Mouse (Mus musculus): ENCODE results near the gene Tph2. TPM values are rescaled to one million over a fixed set of nuclear protein-coding genes. Genes with fewer than 3 reads are reported as not detected.

The Tph2 gene
- total RNA-seq (2021) (not detected), polyA plus RNA-seq (2012; rRNA removed) (not detected in 2 replicates)
- long read RNA-seq = 0 reads

DNA sequence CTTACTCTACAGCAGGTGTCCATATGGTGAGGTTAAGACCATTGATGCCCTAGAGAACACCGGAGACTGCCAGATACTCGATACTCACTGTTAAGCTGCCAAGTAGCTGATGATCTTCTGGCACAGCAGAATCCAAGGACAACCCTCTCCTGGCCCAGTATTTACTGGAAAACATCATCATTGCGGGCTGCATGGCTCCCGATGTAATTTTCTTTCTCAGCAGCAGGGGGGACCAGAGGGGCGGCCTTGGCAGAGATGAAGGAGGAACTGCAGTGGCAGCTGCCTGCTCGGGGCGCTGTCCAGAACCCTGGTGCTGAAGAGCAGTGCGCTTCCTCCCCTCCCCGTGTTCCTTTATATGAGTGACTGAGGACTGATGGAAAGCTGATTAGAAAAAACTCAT is at the start of gene Tph2:
Gene Tph2, minus strand, starts transcription at position 326 of the 400 bp plus-strand sequence.
- WGBS = 11% methylated on average over 9 of the region's 9 CpGs
- no peak within 1 kb of the TSS for H3K4me3 ChIP-seq
- no peaks in the 10 kb centered on the region for H3K4me1 ChIP-seq (ENCODE audit: control insufficient read depth, insufficient read depth, low read length)
- DNase-seq = peak; percentile 28 to 62
- intact Hi-C loops (cut with DNase I) = no loop called here
- no peak within 1 kb of the TSS for H3K9ac ChIP-seq (ENCODE audit: low read depth, low read length)
- TF ChIP-seq CTCF (IDR thresholded peaks at IDR 0.05) (peak; percentile 64), POLR2A (IDR thresholded peaks at IDR 0.05; ENCODE audit: insufficient read depth, low read depth, low read length) (no peak), EP300 (IDR thresholded peaks at IDR 0.05; ENCODE audit: insufficient read depth, low read depth, low read length) (no peak)
- no peaks in the 10 kb centered on the region for H3K79me2 ChIP-seq (replicated peaks; ENCODE audit: control insufficient read depth, insufficient read depth, low read length)
- no peak within 1 kb of the TSS for H3K27ac ChIP-seq
- no peaks in the 10 kb centered on the region for H3K36me3 ChIP-seq (ENCODE audit: control insufficient read depth, insufficient read depth, low read length)
- H3K27me3 ChIP-seq (ENCODE audit: control insufficient read depth, insufficient read depth, low read length) = no peaks in the 10 kb centered on the region

DNA sequence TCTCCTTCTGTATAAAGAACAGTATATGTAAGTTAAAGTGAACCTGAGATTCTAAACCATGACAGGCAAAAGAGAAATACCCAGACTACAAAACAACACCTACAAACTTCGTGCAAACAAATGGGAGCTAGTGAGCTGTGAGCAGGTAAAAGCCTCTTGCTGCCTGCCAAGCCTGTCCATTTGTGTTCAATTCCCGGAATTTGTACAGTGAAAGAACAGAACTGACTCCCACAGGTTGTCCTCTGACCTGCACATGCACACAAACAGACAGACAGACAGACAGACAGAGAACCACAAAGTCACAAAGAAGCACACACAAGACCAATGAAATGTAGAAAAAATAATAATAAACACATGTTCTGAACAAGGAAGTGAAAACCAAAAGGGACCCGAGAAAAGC is 49.0 kb upstream of the Tph2 start:
- H3K4me3 ChIP-seq = no peak overlapping the region
- WGBS = 83% methylated on average over 3 of the region's 3 CpGs
- TF ChIP-seq POLR2A (IDR thresholded peaks at IDR 0.05; ENCODE audit: insufficient read depth, low read depth, low read length) = no peak
- no peak overlapping the region for H3K27ac ChIP-seq
- H3K9ac ChIP-seq (ENCODE audit: low read depth, low read length) = no peak overlapping the region
- intact Hi-C loops (cut with DNase I) = no loop called here
- no peak for DNase-seq
- no peaks in the 10 kb centered on the region for H3K27me3 ChIP-seq (ENCODE audit: control insufficient read depth, insufficient read depth, low read length)
- no peaks in the 10 kb centered on the region; the same call in 1 of the 2 replicates for H3K36me3 ChIP-seq (ENCODE audit: control insufficient read depth, insufficient read depth, low read length)
- peaks cover 7% of the 10 kb centered on the region for H3K79me2 ChIP-seq (replicated peaks; ENCODE audit: control insufficient read depth, insufficient read depth, low read length)
- no peaks in the 10 kb centered on the region for H3K4me1 ChIP-seq (ENCODE audit: control insufficient read depth, insufficient read depth, low read length)

DNA sequence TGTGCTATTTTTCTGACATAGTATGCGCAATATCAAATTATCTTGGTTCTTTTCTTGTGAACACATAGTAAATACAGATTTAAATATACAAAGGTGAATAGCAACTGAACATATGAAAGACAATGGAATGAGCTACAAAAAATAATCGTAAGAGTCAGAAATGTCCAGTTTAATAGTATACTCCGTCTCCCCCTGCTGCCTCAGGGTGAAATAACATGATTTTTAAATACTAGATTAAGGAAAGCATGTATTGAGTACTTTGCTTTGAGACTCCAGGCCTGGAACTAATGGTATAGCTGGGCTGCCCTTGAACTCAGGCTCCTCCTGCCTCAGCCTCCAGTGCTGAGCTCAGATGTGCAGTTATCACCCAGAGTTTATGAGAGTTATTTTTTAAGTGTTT is 47.7 kb upstream of the Tph2 start:
- 82% methylated on average over 3 of the region's 3 CpGs for WGBS
- intact Hi-C loops (cut with DNase I) = no loop called here
- Histone ChIP-seq H3K79me2 (replicated peaks; ENCODE audit: control insufficient read depth, insufficient read depth, low read length) (peaks cover 5% of the 10 kb centered on the region), H3K27me3 (ENCODE audit: control insufficient read depth, insufficient read depth, low read length) (no peaks in the 10 kb centered on the region), H3K4me1 (ENCODE audit: control insufficient read depth, insufficient read depth, low read length) (no peaks in the 10 kb centered on the region), H3K9ac (ENCODE audit: low read depth, low read length) (no peak overlapping the region), H3K27ac (no peak overlapping the region), H3K4me3 (no peak overlapping the region), H3K36me3 (ENCODE audit: control insufficient read depth, insufficient read depth, low read length) (no peaks in the 10 kb centered on the region)
- 0 out of 2 replicates have a peak, but pooled peaks have one; percentile 7 for TF ChIP-seq CTCF (IDR thresholded peaks at IDR 0.05)
- TF ChIP-seq EP300 (IDR thresholded peaks at IDR 0.05; ENCODE audit: insufficient read depth, low read depth, low read length) = no peak
- no peak for TF ChIP-seq POLR2A (IDR thresholded peaks at IDR 0.05; ENCODE audit: insufficient read depth, low read depth, low read length)
- no peak for DNase-seq

- no peak overlapping the region for H3K27ac ChIP-seq
- intact Hi-C loops (cut with DNase I) = no loop called here
- no peak overlapping the region for H3K4me3 ChIP-seq
- no peaks in the 10 kb centered on the region for H3K4me1 ChIP-seq (ENCODE audit: control insufficient read depth, insufficient read depth, low read length)
- no peak overlapping the region for H3K9ac ChIP-seq (ENCODE audit: low read depth, low read length)
- WGBS = 82% methylated on average over 9 of the region's 9 CpGs
- TF ChIP-seq CTCF (IDR thresholded peaks at IDR 0.05) (no peak), EP300 (IDR thresholded peaks at IDR 0.05; ENCODE audit: insufficient read depth, low read depth, low read length) (no peak), POLR2A (IDR thresholded peaks at IDR 0.05; ENCODE audit: insufficient read depth, low read depth, low read length) (no peak)
- H3K36me3 ChIP-seq (ENCODE audit: control insufficient read depth, insufficient read depth, low read length) = peaks cover 2% of the 10 kb centered on the region; the same call in 1 of the 2 replicates
- H3K79me2 ChIP-seq (replicated peaks; ENCODE audit: control insufficient read depth, insufficient read depth, low read length) = peaks cover 3% of the 10 kb centered on the region
- H3K27me3 ChIP-seq (ENCODE audit: control insufficient read depth, insufficient read depth, low read length) = no peaks in the 10 kb centered on the region
- no peak for DNase-seq
Measured at GRCm38 (mm10) chr10:115229023-115229422, 44.2 kb upstream of the Tph2 start.

GRCm38 (mm10) chr10:115226586-115226985 is 41.8 kb upstream of the Tph2 start:
- no peaks in the 10 kb centered on the region for H3K4me1 ChIP-seq (ENCODE audit: control insufficient read depth, insufficient read depth, low read length)
- H3K4me3 ChIP-seq = no peak overlapping the region
- H3K27me3 ChIP-seq (ENCODE audit: control insufficient read depth, insufficient read depth, low read length) = no peaks in the 10 kb centered on the region
- DNase-seq = no peak
- H3K79me2 ChIP-seq (replicated peaks; ENCODE audit: control insufficient read depth, insufficient read depth, low read length) = no peaks in the 10 kb centered on the region; the same call in 1 of the 2 replicates
- H3K27ac ChIP-seq = no peak overlapping the region
- peaks cover 7% of the 10 kb centered on the region; the same call in 1 of the 2 replicates for H3K36me3 ChIP-seq (ENCODE audit: control insufficient read depth, insufficient read depth, low read length)
- H3K9ac ChIP-seq (ENCODE audit: low read depth, low read length) = no peak overlapping the region
- intact Hi-C loops (cut with DNase I) = no loop called here
- no peak for TF ChIP-seq POLR2A (IDR thresholded peaks at IDR 0.05; ENCODE audit: insufficient read depth, low read depth, low read length)
- no peak for TF ChIP-seq CTCF (IDR thresholded peaks at IDR 0.05)
- TF ChIP-seq EP300 (IDR thresholded peaks at IDR 0.05; ENCODE audit: insufficient read depth, low read depth, low read length) = no peak
- WGBS = 85% methylated on average over 7 of the region's 7 CpGs

DNA sequence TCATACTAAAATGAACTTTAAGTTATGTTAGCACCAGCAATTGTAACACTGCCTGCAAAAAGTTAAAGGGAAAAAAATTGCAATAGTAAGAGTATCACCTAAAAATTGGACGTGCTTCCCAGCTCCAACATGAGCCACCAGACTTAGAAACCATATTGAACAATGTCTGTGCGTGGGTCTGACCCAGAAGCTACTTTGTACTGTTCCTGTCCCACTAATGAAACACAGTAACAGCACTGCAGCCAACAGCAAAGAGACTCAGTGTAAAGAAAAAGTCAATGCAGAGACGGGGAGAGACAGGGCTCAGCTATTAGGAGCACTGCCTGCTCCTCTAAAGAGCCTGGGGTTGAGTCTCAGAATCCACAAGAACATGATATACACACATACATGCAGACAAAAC is 39.0 kb upstream of the Tph2 start:
- 56% methylated on average over 3 of the region's 3 CpGs for WGBS
- no peaks in the 10 kb centered on the region for H3K79me2 ChIP-seq (replicated peaks; ENCODE audit: control insufficient read depth, insufficient read depth, low read length)
- H3K27me3 ChIP-seq (ENCODE audit: control insufficient read depth, insufficient read depth, low read length) = no peaks in the 10 kb centered on the region
- TF ChIP-seq EP300 (IDR thresholded peaks at IDR 0.05; ENCODE audit: insufficient read depth, low read depth, low read length) = no peak
- no peak for TF ChIP-seq POLR2A (IDR thresholded peaks at IDR 0.05; ENCODE audit: insufficient read depth, low read depth, low read length)
- TF ChIP-seq CTCF (IDR thresholded peaks at IDR 0.05) = no peak
- peaks cover 7% of the 10 kb centered on the region for H3K36me3 ChIP-seq (ENCODE audit: control insufficient read depth, insufficient read depth, low read length)
- H3K4me3 ChIP-seq = no peak overlapping the region
- H3K4me1 ChIP-seq (ENCODE audit: control insufficient read depth, insufficient read depth, low read length) = no peaks in the 10 kb centered on the region
- DNase-seq = no peak
- intact Hi-C loops (cut with DNase I) = no loop called here
- no peak overlapping the region for H3K9ac ChIP-seq (ENCODE audit: low read depth, low read length)
- H3K27ac ChIP-seq = no peak overlapping the region

Data from heart, adult 2 months (tissue).